Mouse (Mus musculus): ENCODE data around the gene Ros1. TPM values are rescaled to one million over a fixed set of nuclear protein-coding genes. Genes with fewer than 3 reads are reported as not detected.

The Ros1 gene
- not detected in 2 replicates for polyA plus RNA-seq (2016; fragmentation: Nextera tagmentation; extraction: Ambion mirVana)

GRCm38 (mm10) chr10:52194957-52195852 lies at the start of gene Ros1:
Gene Ros1 (minus strand): TSS chr10:52195244.
- no peak within 1 kb of the TSS for H3K27ac ChIP-seq (replicated peaks)
- no peaks in the 10 kb centered on the region for H3K27me3 ChIP-seq
- H3K4me3 ChIP-seq = no peak within 1 kb of the TSS
- ATAC-seq (ENCODE audit: low FRiP score, low read depth) = no peak
- no peaks in the 10 kb centered on the region for H3K4me1 ChIP-seq
- 86% methylated on average over 7 of the region's 7 CpGs for WGBS
- no peaks in the 10 kb centered on the region for H3K36me3 ChIP-seq
- H3K9ac ChIP-seq (replicated peaks) = no peak within 1 kb of the TSS
- H3K4me2 ChIP-seq (replicated peaks) = no peak within 1 kb of the TSS
- no peaks in the 10 kb centered on the region for H3K9me3 ChIP-seq

- Histone ChIP-seq H3K9ac (replicated peaks) (no peak overlapping the region), H3K36me3 (no peaks in the 10 kb centered on the region), H3K4me3 (no peak overlapping the region), H3K9me3 (no peaks in the 10 kb centered on the region), H3K27me3 (no peaks in the 10 kb centered on the region), H3K4me2 (replicated peaks) (no peak overlapping the region), H3K4me1 (peaks cover 3% of the 10 kb centered on the region; the same call in 1 of the 2 replicates), H3K27ac (replicated peaks) (no peak overlapping the region)
- ATAC-seq (ENCODE audit: low FRiP score, low read depth) = no peak
- 64% methylated on average over 7 of the region's 7 CpGs for WGBS
Measured at GRCm38 (mm10) chr10:52242680-52243323, 47.8 kb upstream of the Ros1 start.

GRCm38 (mm10) chr10:52242015-52242414 lies 47.0 kb upstream of the Ros1 start:
- WGBS = 93% methylated on average over 5 of the region's 5 CpGs
- H3K9ac ChIP-seq (replicated peaks) = no peak overlapping the region
- ATAC-seq (ENCODE audit: low FRiP score, low read depth) = no peak

GRCm38 (mm10) chr10:52235461-52235860 lies 40.4 kb upstream of the Ros1 start:
- Histone ChIP-seq H3K9me3 (no peaks in the 10 kb centered on the region), H3K36me3 (no peaks in the 10 kb centered on the region), H3K27ac (replicated peaks) (no peak overlapping the region), H3K27me3 (peaks cover 7% of the 10 kb centered on the region), H3K4me3 (no peak overlapping the region), H3K4me2 (replicated peaks) (peak overlapping the region; percentile 80), H3K9ac (replicated peaks) (no peak overlapping the region), H3K4me1 (peaks cover 13% of the 10 kb centered on the region; the same call in 1 of the 2 replicates)
- WGBS = 88% methylated on average over 5 of the region's 5 CpGs
- ATAC-seq (ENCODE audit: low FRiP score, low read depth) = no peak

More at GRCm38 (mm10) chr10:52242015-52242414, 47.0 kb upstream of the Ros1 start:
- H3K4me1 ChIP-seq = peaks cover 3% of the 10 kb centered on the region; the same call in 1 of the 2 replicates
- H3K27me3 ChIP-seq = no peaks in the 10 kb centered on the region
- H3K27ac ChIP-seq (replicated peaks) = no peak overlapping the region
- H3K36me3 ChIP-seq = no peaks in the 10 kb centered on the region
- H3K4me3 ChIP-seq = no peak overlapping the region
- no peak overlapping the region for H3K4me2 ChIP-seq (replicated peaks)
- H3K9me3 ChIP-seq = no peaks in the 10 kb centered on the region

- Histone ChIP-seq H3K36me3 (no peaks in the 10 kb centered on the region), H3K4me1 (peaks cover 13% of the 10 kb centered on the region; the same call in 1 of the 2 replicates), H3K4me2 (replicated peaks) (peak overlapping the region; percentile 80), H3K9ac (replicated peaks) (peak overlapping the region; percentile 89), H3K4me3 (peak overlapping the region; percentile 81), H3K27me3 (peaks cover 7% of the 10 kb centered on the region), H3K9me3 (no peaks in the 10 kb centered on the region), H3K27ac (replicated peaks) (no peak overlapping the region)
- no peak for ATAC-seq (ENCODE audit: low FRiP score, low read depth)
- WGBS = 19% methylated on average over 7 of the region's 7 CpGs
Measured at GRCm38 (mm10) chr10:52234654-52234981, 39.6 kb upstream of the Ros1 start.

GRCm38 (mm10) chr10:52233969-52234653 lies 39.1 kb upstream of the Ros1 start:
- peak; percentile 75 for ATAC-seq (ENCODE audit: low FRiP score, low read depth)
- Histone ChIP-seq H3K27me3 (peaks cover 7% of the 10 kb centered on the region), H3K9ac (replicated peaks) (peak overlapping the region; percentile 89), H3K4me1 (peaks cover 13% of the 10 kb centered on the region; the same call in 1 of the 2 replicates), H3K27ac (replicated peaks) (peak overlapping the region; percentile 72), H3K36me3 (no peaks in the 10 kb centered on the region), H3K9me3 (no peaks in the 10 kb centered on the region), H3K4me2 (replicated peaks) (peak overlapping the region; percentile 80), H3K4me3 (peak overlapping the region; percentile 81)
- under 1% methylated on average over 38 of the region's 40 CpGs for WGBS

- Histone ChIP-seq H3K27me3 (peaks cover 7% of the 10 kb centered on the region), H3K4me1 (peaks cover 13% of the 10 kb centered on the region; the same call in 1 of the 2 replicates), H3K4me2 (replicated peaks) (peak within 1 kb of the TSS; percentile 80), H3K9me3 (no peaks in the 10 kb centered on the region), H3K27ac (replicated peaks) (peak within 1 kb of the TSS; percentile 72), H3K36me3 (no peaks in the 10 kb centered on the region), H3K9ac (replicated peaks) (peak within 1 kb of the TSS; percentile 89), H3K4me3 (peak within 1 kb of the TSS; percentile 81)
- WGBS = under 1% methylated on average over 57 of the region's 60 CpGs
- ATAC-seq (ENCODE audit: low FRiP score, low read depth) = peak; percentile 95
Measured at GRCm38 (mm10) chr10:52233301-52233968, 38.4 kb upstream of the Ros1 start, which contains the start of gene Dcbld1. Gene Dcbld1 (plus strand): TSS chr10:52233619.

- Histone ChIP-seq H3K9ac (replicated peaks) (no peak overlapping the region), H3K27me3 (peaks cover 7% of the 10 kb centered on the region), H3K4me1 (peaks cover 13% of the 10 kb centered on the region; the same call in 1 of the 2 replicates), H3K4me3 (peak overlapping the region; percentile 81), H3K9me3 (no peaks in the 10 kb centered on the region), H3K36me3 (no peaks in the 10 kb centered on the region), H3K4me2 (replicated peaks) (peak overlapping the region; percentile 80), H3K27ac (replicated peaks) (0 out of 2 replicates have a peak overlapping the region, but pooled peaks have one; percentile 25)
- peak; percentile 16 for ATAC-seq (ENCODE audit: low FRiP score, low read depth)
- 14% methylated on average over 21 of the region's 21 CpGs for WGBS
Measured at GRCm38 (mm10) chr10:52232196-52233176, 37.4 kb upstream of the Ros1 start.

GRCm38 (mm10) chr10:52219600-52219999 lies 24.6 kb upstream of the Ros1 start:
- H3K36me3 ChIP-seq = no peaks in the 10 kb centered on the region
- no peak overlapping the region for H3K9ac ChIP-seq (replicated peaks)
- no peaks in the 10 kb centered on the region for H3K4me1 ChIP-seq
- no peak overlapping the region for H3K4me2 ChIP-seq (replicated peaks)
- no peak for ATAC-seq (ENCODE audit: low FRiP score, low read depth)
- H3K27ac ChIP-seq (replicated peaks) = no peak overlapping the region
- no peaks in the 10 kb centered on the region for H3K27me3 ChIP-seq
- H3K9me3 ChIP-seq = no peaks in the 10 kb centered on the region
- WGBS = 91% methylated on average over 3 of the region's 3 CpGs
- no peak overlapping the region for H3K4me3 ChIP-seq

- Histone ChIP-seq H3K4me2 (replicated peaks) (no peak overlapping the region), H3K27me3 (no peaks in the 10 kb centered on the region), H3K4me1 (no peaks in the 10 kb centered on the region), H3K9me3 (no peaks in the 10 kb centered on the region), H3K9ac (replicated peaks) (no peak overlapping the region), H3K27ac (replicated peaks) (no peak overlapping the region), H3K36me3 (no peaks in the 10 kb centered on the region), H3K4me3 (no peak overlapping the region)
- 62% methylated on average over 7 of the region's 7 CpGs for WGBS
- peak; percentile 54; the same call in 1 of the 2 replicates for ATAC-seq (ENCODE audit: low FRiP score, low read depth)
Measured at GRCm38 (mm10) chr10:52217564-52217934, 22.5 kb upstream of the Ros1 start.
